Mouse (Mus musculus) bone marrow, adult 2 months (tissue): ENCODE results near the gene Kcnk4.

Experiments
- CTCF ChIP-seq: fragments of 200-500 bp; IDR thresholded peaks from 2 replicates; pipeline ENCODE4 v1.5.1; 2011; ENCODE audit warnings: low read length, control low read depth; ENCODE audit not compliant: control insufficient read depth, insufficient read depth
- POLR2A ChIP-seq: fragments of 200-500 bp; IDR thresholded peaks from 2 replicates; pipeline ENCODE4 v1.6.1; 2011; ENCODE audit warnings: low read depth, mild to moderate bottlenecking, control low read depth, low read length, borderline replicate concordance; ENCODE audit not compliant: control insufficient read depth

GRCm38 (mm10) chr19:6916496-6916895, 17.8 kb downstream of the Kcnk4 start:
- no peak for TF ChIP-seq CTCF
- no peak for TF ChIP-seq POLR2A
